Mouse (Mus musculus): ENCODE measurements around the gene Gng8.

DNA sequence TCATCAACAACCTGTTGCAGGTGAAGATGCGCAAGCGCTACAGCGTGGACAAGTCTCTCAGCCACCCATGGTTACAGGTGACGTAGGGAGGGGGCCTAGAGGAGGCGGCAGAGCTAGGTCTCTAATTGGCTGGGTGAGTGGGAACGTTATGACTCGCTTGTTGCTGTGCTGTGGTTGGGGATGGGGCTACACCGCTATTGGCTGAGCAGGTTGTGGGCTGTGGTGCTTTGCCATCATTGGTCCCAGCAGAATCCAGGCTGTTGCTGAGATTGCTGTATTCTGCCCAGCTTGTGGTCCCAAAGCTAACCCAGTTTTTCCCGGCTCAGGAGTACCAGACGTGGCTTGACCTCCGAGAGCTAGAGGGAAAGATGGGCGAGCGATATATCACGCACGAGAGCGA, 22.1 kb upstream of the Gng8 start:
- TF ChIP-seq CTCF (conservative IDR thresholded peaks at IDR 0.05; ENCODE audit: low read length) (no peak), POU5F1 (IDR thresholded peaks at IDR 0.05; ENCODE audit: borderline replicate concordance, low read length) (no peak)

Measured in E14TG2a.4 (cell line).